Mouse (Mus musculus) spleen, adult 10 weeks (tissue): Measurements from ENCODE around the gene Hspb2. TPM values are rescaled to one million over a fixed set of nuclear protein-coding genes. Genes with fewer than 3 reads are reported as not detected.

Experiments used
- polyA plus RNA-seq: library from polyadenylated mRNA; stranded (reverse); fragments of 350-450 nt; fragmentation: Illumina TruSeq; extraction: RNeasy Lipid Tissue Mini Kit (QIAGEN cat#74804); gene quantifications from one replicate; pipeline ENCODE4 v1.2.3, GENCODE M21; 2015; ENCODE audit warnings: low replicate concordance; ENCODE audit not compliant: insufficient read depth

Hspb2 gene
- polyA plus RNA-seq = 2.4 TPM

DNA sequence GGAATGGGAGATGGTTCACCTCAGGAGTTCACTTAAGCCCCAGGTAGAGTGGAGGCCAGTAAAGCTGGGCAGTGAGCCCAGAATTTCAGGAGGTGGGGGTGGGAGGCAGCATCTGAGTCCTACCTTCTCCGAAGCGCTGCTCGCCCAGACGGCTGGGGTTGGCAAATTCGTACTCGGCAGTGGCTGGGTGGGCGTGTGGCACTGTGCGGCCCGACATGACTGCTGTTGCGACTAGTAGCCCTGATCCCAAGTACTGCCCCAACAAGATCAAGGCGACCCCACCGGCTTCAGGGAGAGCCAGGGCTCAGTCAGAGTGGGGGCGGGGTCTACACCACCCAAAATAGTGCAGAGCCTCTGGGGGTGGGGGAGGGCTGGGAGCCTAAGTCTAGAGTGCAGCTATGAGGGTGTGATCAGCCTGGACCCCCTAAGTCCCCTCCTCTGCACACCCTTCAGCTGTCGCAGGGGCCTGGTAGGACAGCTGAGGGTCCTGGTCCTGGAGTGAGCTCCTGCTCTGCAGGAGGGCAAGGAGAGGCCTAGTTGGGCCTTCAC lies at the start of gene Hspb2:
TSS of gene Hspb2 (minus strand) at position 301 of the 549 bp plus-strand sequence.

DNA sequence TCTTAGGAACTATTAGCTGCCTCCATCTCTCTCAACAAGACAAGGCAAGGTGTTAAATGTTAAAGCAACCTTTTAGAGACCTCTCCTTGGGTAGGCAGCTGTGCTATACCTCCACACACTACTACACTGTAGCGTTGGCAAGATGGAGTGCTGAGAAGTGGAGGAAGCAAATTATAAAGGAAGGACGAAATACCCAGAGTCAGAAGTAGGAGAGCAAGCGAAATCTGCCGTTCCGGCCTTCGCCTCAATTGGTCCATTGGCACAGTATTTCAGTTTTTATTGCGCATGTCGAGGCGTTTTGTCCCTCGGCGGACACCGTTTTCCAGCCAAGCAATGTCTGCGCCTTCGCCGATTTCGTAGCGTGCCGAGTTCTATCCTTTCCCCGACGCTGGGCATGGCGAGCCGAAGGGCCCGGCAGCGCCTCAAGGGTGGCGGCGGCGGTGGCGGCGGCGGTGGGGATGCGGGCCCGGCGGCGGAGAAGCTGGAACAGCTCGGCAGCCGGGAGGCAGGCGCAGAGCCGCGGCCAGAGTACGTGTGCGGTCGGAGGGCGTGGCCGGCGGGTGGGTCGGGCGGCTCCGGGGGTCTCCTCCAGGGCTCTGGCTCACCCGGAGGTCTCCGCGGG lies 22.9 kb upstream of the Hspb2 start, which contains the start of the genes Alg9 and 1110032A03Rik:
TSS of gene Alg9 (plus strand) at position 29 of the 622 bp plus-strand sequence.
TSS of gene 1110032A03Rik (minus strand) at position 530 of the 622 bp plus-strand sequence.

DNA sequence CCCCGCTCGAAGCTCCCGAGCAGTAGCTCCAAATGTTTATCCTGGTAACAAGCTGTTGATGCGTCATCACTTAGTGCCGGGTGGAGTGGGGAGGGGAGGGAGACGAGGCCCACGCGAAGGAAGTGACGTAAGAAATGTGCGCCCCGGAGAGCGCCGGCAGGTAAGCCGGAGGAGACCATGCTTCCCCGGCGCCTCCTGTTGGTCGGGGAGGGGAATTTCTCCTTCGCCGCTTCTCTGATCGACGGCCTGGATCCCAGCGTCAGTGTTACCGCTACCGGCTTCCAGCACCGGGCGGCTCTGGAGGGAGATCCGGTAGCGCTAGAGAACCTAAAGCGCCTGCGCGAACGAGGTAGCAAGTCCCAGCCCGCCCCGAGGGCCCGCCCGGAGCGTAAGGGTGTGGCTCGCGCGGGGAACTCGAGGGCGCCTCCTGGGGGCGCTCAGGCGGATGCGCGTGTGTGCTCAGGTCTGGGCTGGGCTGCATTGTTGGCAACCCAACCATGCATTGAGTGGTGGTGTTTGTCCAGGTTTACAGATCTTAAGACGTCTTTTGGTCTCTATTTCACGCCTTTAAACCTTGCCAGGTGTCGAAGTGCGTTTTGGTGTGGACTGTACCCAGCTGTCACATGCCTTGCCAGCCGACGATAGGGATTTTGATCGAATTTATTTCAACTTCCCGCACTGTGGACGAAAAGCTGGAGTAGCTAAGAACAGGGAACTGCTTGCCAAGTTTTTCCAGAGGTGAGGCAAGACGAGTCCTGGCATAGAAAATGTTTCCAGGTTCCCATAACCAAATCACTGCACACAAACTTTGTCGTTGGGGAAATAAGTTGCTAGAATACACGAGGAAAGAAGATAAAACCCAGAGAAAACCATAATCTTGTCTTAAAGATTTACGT lies 16.2 kb upstream of the Hspb2 start, which contains the start of gene Fdxacb1:
TSS of gene Fdxacb1 (plus strand) at position 130 of the 896 bp plus-strand sequence.

DNA sequence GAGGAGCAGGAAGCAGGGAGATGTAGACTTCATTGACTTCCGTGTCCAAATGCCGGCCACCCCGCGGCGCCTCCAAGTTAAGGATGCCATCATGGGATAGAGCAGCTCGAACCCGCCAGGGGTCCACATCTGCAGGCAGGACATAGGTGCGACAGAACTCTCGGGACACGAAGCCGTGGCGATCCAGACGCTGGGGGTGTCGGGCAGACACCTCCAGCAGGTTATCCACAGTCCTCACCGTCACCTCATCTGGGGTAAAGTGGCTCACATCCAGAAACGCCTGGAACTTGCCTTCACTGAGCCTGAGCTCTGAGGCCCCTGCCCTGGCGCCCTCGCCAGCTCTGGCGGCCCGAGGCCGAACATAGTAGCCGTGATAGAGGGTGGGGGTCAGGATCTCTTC lies 831 bp downstream of the Hspb2 start, which contains the start of gene Cryab:
TSS of gene Cryab (plus strand) at position 3 of the 400 bp plus-strand sequence.

DNA sequence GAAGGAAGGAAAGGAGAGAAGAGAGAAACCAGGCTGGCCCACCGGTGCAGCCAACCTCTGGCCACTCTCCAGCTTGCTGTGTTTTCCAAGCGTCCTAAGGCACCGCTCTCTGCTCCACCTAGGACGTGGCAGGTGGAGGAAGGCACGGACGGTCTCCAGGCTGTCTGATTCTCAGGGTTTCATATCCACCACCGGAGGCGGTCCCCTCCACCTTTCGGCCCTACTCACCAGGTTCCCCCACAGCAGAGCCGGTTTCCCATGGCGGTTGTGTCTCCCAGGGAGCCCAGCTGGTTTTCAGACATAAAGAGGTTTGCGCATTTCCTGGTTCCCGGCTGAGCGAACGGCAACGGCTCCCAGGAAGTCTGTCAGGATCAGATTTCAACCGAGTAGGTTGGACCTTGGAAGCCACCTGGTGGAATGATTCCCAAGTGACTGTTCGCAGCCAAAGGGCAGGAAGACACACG lies 5.9 kb downstream of the Hspb2 start, which contains the start of gene 2310030G06Rik:
TSS of gene 2310030G06Rik (minus strand) at position 323 of the 464 bp plus-strand sequence.

DNA sequence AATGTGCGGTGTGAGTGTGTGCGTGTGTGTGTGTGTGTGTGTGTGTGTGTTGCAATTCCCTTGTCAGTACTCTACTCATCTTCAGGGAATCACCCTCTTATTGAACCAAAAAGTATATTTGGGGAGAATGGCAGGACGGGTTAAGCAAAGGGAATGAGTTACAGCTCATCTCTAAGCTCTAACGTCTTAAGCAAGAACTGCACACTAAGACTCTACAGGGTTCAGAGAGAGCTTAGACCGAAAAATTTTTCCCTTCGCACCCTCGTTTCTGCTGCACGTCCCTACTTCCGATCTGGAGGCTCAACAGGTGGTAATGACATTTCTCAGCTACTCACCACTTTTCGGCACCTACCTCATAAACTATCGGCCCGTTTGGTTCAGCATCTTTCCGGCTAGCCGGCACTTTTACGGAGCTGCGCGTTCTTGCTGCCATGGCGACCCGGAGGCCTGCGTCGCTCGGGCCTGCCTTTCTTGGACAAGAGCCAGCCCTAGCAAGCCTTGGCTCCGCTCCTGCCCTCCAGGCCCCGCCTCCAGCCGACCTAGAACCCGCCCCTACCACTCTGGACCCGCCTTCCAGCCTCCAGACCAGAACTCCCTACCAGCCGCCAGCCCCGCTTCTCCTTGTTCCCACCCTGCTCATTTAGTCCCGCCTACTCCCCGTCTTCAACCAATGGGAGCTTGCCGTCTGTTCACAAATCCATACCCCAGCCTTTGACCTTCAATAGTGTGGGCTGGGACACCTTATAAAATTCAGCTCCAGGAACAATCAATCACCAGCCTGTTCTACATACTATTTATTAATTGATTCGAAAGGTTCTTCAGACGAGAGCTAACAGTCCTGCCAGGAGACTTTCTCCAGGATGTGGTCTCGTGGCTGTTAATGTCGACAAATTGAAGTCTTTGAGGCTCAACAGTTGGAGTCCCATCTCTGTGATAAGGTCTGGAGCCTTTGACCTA lies 13.0 kb downstream of the Hspb2 start, which contains the start of gene Dixdc1:
TSS of gene Dixdc1 (minus strand) at position 604 of the 957 bp plus-strand sequence.

Other genes starting within 250 kb of the Hspb2 start
- 162 TPM for gene Pts, start 223.6 kb downstream of the Hspb2 start, polyA plus RNA-seq
- gene Il18, start 197.5 kb downstream of the Hspb2 start, polyA plus RNA-seq = 108 TPM
- gene Bco2, start 197.2 kb downstream of the Hspb2 start, polyA plus RNA-seq = 6.1 TPM
- not detected for gene Tex12, start 191.0 kb downstream of the Hspb2 start, polyA plus RNA-seq
- 117 TPM for gene Sdhd, start 148.5 kb downstream of the Hspb2 start, polyA plus RNA-seq
- gene Timm8b, start 148.4 kb downstream of the Hspb2 start, polyA plus RNA-seq = 80.7 TPM
- 2.5 TPM for gene Pih1d2, start 135.0 kb downstream of the Hspb2 start, polyA plus RNA-seq
- 49.6 TPM for gene Nkapd1, start 134.9 kb downstream of the Hspb2 start, polyA plus RNA-seq
- gene Dlat, start 92.6 kb downstream of the Hspb2 start, polyA plus RNA-seq = 47.7 TPM
- gene Dixdc1, start 12.8 kb downstream of the Hspb2 start, polyA plus RNA-seq = 0.40 TPM
- 1.6 TPM for gene 2310030G06Rik, start 5.8 kb downstream of the Hspb2 start, polyA plus RNA-seq
- 14.9 TPM for gene Cryab, start 1.0 kb downstream of the Hspb2 start, polyA plus RNA-seq
- gene Fdxacb1, start 15.9 kb upstream of the Hspb2 start, polyA plus RNA-seq = 10.9 TPM
- gene Alg9, start 22.7 kb upstream of the Hspb2 start, polyA plus RNA-seq = 12.7 TPM
- gene 1110032A03Rik, start 23.2 kb upstream of the Hspb2 start, polyA plus RNA-seq = 30.0 TPM
- gene Ppp2r1b, start 92.9 kb upstream of the Hspb2 start, polyA plus RNA-seq = 36.2 TPM